Mouse (Mus musculus): ENCODE measurements around the gene Mpv17.

Gene Mpv17

DNA sequence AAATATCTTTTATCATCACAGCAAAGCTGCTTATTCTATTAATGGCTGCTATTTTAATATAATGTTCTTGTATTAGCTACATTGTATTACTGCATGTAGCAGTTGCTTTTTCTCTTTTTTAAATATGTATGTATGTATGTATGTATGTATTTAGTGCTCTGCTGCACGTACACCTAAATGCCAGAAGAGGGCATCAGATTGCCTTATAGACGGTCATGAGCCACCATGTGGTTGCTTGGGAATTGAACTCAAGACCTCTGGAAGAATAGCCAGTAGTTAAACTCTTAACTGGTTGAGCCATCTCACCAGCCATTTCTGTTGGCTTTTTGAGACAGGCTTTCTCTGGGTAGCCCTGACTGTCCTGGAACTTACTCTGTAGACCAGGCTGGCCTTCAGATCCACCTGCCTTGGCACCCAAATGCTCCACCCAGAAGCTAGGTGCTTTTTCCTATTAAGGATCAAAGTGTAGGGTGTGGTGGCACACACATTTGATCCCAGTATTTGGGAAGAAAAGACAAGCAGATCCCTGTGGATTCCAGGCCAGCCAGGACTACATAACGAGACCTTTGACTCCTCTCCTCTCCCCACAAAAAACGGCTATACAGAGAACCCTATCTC, 34.3 kb upstream of the Mpv17 start:
- intact Hi-C loops (cut with DNase I), result loop anchor here (10.0 kb wide), 1 partner anchor 136 kb away; no protein-coding TSS in a partner anchor

DNA sequence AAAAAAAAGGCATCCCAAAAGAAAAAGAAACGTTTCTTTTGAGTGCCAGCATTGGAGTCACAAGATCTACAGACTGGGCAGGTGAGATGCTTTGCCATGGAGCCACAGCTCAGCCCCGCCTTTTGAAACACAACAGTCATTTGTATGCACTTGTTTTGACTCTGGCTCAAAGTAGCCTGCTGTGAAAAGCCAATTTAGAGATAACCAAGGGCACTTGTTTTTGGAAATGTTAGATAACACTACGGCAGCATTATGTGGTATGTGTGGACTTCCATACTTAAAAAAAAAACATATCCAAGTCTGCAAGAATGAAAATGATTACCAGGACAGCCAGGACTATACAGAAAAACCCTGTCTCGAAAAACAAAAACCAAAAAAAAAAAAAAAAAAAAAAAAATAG, 29.6 kb upstream of the Mpv17 start:
- intact Hi-C loops (cut with DNase I), result loop anchor here (10.0 kb wide), 1 partner anchor 141 kb away; no protein-coding TSS in a partner anchor

DNA sequence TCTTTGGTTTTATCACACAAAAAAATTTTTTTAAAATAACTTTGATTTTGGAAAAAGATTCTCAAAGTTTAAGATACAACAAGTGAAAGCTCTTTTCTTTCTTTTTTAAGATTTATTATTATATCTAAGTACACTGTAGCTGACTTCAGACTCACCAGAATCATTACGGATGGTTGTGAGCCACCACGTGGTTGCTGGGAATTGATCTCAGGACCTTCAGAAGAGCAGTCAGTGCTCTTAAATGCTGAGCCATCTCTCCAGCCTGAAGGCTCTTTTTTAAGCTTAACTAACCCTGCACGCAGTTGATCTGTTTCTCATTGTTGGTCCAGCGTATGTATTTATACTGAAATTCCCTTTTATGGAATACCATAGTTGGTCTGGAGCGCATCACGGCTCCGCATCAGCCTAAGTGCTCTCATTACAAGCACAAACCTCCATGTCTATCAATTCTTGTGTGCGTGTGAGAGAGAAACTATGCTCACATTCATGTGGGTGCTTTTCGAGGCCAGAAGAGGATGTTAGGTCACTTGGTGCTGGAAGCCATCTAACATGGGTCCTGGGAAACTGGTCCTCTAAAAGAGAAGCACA, 27.2 kb upstream of the Mpv17 start:
- intact Hi-C loops (cut with DNase I), result loop anchor here (10.0 kb wide), 1 partner anchor 144 kb away; no protein-coding TSS in a partner anchor

DNA sequence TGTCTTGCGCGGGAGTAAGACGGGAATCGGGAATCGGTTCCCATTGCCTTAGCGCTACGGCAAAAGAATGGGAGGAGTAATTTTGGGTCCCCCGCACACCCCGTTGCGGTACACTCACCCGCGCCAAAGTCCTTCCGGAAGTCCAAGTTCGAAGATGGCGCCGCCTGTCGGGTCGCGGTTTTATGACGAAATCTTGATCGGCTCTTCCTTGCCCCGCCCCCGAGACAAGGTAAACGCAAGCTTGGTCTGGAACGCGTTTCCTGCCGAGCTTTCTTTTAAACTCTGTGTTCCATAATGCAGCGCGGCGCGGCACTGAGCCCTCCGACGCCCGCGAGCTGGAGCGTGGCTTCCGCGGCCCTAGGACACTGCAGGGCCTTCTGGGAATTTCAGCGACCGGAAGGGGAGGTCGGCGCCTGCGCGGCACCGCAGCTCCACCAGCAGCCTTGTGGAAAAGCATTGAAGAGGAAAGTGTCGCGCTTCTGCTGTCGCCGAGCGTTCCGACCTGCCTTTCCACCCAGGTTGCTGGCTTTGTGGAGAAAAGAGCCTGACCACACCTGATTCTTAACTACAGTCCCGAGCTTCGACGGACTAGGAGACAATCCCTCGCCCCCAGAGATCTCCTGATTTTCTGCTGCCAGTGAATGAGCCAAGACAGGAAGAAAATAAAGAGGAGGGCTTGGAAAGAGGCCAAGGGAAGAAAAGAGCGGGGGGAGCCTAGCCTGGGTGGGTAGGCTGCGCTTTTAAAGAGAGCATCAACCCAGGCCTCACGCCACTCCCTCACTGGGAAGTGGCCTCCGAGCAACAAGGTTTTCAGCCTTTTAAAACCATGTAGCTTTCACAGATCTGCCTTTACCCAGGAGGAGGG, 25.9 kb upstream of the Mpv17 start, which contains the start of the genes Gm29609 and Gtf3c2:
Gene Gm29609, minus strand, starts transcription at position 146 of the 865 bp plus-strand sequence.
Gene Gtf3c2, minus strand, starts transcription at position 379 of the 865 bp plus-strand sequence.
- intact Hi-C loops (cut with DNase I), result loop anchor here (10.0 kb wide), 1 partner anchor 145 kb away; no protein-coding TSS in a partner anchor

GRCm38 (mm10) chr5:31179301-31179765, 25.3 kb upstream of the Mpv17 start:
- intact Hi-C loops (cut with DNase I), result no loop called here

- intact Hi-C loops (cut with DNase I), result no loop called here
Observed at GRCm38 (mm10) chr5:31168630-31169029, 14.6 kb upstream of the Mpv17 start.

- intact Hi-C loops (cut with DNase I), result no loop called here
Observed at GRCm38 (mm10) chr5:31164878-31165277, 10.8 kb upstream of the Mpv17 start.

DNA sequence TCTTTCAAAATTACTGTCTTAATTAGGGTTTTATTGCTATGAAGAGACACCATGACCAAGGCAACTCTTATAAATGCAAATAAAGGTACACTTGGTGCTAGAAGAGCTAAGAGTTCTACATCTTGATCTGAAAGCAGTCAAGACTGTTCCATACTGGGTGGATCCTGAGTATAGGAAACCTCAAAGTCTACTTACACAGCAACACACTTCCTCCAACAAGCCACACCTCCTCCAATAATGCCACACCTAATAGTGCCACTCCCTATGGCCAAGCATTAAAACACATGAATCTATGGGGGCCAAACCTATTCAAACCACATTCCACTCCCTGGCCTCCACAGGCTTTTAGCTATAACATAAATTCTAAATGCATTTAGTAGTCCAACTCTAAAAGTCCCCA, 8.4 kb upstream of the Mpv17 start:
- intact Hi-C loops (cut with DNase I), result no loop called here

DNA sequence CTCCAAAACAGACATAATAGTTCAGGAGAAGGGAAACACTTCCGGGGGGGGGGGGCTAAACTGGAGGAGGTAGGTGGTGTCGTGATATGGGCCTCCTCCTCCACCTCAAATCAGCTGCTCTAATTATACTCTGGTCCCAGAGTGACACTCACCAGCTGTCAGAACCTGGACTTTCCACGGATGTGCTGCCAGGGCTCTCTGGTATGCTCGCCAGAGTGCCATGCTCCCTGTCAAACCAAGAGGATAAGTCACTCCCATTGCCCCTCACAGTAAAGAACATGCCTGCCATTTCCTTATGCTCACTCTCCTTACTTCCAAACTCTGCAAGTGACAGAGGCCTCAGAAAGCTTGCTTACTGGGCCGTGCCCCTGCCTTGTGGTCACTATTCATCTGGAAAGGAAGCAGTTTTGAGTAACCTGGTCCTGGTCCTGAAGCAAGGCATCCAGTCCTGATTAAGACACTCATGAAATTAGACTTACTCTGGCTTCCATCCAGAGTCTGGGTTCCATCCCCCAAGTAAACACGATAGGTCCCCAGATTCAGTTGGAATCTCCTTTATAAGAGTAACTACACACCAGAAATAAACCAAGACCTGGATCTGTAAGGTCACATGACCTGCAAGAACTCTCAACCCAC, 417 bp downstream of the Mpv17 start:
- intact Hi-C loops (cut with DNase I), result no loop called here

GRCm38 (mm10) chr5:31151746-31152145, 2.3 kb downstream of the Mpv17 start:
- intact Hi-C loops (cut with DNase I), result no loop called here

GRCm38 (mm10) chr5:31149781-31150180, 4.3 kb downstream of the Mpv17 start:
- intact Hi-C loops (cut with DNase I), result no loop called here

- intact Hi-C loops (cut with DNase I), result no loop called here
Observed at GRCm38 (mm10) chr5:31138968-31139425, 15.1 kb downstream of the Mpv17 start.

GRCm38 (mm10) chr5:31138241-31138967, 15.6 kb downstream of the Mpv17 start, which contains the start of gene Ucn:
Gene Ucn (minus strand): TSS chr5:31138829.
- intact Hi-C loops (cut with DNase I), result no loop called here

DNA sequence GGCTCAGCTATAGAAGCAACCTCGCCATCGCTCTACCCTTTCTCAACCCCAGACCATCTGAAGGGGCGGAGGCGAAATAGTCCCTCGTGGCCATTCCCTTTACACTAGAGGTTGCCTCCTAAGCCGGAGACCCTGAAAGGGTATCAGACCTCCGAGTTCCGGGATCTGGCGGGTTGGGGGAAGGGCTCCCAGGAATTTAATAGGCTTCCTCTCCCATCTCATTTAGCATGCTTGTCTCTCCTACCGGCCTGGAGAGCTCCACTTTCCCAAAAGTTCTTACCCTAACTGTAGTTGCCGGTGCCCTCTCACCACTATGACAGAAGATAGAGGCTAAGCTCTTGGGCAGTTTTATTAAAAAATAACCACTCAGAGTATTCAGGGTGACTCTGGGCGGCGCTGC, 16.4 kb downstream of the Mpv17 start:
- intact Hi-C loops (cut with DNase I), result no loop called here

GRCm38 (mm10) chr5:31136730-31137424, 17.2 kb downstream of the Mpv17 start:
- intact Hi-C loops (cut with DNase I), result no loop called here

DNA sequence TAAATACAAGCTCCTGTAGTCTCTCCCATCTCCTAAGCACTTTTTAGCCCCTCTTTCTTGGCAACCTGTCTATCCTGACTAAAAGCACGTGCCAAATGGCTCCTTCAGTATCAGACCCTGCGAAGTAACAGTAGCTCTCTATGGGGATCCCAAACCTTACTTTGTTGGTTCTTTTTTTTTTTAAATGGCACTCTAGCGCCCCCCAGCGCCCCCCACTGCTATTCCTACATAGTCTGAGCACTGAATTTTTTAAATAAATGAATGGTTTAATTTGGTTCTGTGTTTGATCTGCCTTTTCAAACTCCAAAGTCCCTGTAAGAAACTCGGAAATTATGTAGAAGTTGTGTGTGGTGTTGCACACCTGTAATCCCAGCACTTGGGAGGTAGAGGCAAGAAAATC, 28.0 kb downstream of the Mpv17 start:
- intact Hi-C loops (cut with DNase I), result no loop called here

DNA sequence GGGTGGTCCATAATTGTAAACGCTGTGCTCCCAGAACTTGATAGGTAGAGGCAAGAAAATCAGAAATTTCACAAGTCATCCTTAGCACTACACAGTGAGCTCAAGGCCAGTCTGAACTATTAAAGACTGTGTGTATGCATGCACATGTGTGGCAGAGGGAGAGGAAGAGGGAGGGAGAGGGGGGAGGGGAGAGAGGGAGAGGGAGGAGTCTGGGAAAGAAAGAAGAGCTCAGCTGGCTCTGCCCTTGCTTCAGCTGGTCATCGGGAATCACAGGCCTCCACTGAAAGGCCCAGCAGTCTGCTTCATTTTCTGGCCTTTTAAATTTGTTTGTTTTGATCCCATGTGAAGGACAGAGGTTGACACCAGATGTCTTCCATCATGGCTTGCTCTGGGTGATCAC, 30.6 kb downstream of the Mpv17 start:
- intact Hi-C loops (cut with DNase I), result no loop called here

DNA sequence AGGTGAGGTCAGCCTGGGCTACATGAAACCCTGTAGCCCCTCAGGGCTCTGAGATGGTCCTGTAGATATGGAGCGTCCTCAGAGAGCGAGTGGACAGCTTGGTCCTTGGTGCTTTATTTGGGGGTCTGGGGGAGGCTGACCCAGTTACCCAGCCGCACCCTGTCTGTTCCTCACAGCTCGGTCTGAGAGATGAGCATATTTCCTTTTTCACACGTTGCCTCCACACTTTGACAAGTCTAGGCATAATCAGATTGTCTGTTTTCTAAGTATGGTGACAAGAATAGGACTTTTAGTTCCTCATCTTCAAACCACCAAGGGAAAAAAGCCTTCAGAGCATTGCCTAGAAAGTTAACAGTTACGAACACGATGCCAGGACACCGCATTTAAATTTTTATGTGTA, 32.9 kb downstream of the Mpv17 start:
- intact Hi-C loops (cut with DNase I), result no loop called here

DNA sequence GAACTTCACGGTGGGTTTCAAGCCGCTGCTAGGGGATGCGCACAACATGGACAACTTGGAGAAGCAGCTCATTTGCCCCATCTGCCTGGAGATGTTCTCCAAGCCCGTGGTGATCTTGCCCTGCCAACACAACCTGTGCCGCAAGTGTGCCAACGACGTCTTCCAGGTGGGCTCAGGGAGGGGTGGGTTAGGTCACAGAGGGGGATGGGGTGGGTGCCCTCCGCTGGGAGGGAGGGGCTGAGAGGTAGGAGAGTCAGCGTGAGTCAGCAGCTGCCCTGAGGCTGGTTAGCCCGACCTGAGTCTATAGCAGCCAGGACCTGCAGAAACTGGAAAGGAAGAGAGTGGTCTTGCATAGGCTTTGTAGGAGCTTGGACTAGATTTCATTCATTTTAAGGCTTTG, 37.1 kb downstream of the Mpv17 start:
- intact Hi-C loops (cut with DNase I), result no loop called here

DNA sequence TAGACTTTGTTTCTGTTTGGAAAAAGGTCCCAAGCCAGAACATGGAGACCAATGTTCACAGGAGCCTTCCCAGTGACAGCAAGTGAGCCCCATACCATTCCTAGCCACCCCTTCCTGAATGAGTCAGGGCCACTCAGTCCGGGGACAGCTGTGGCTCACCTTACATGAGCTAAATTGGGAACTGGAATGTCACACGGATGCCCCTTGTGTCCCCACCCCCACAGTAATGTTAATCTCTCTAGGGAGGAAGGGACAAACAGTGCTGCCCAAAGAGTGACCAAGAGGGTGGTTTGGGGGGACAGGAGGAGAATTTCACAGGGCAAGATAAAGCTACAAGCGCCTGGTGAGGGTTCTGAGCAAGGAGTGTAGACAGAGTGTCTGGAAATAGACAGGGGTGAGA, 37.7 kb downstream of the Mpv17 start, which contains the start of gene Trim54:
Gene Trim54, plus strand, starts transcription at position 359 of the 400 bp plus-strand sequence.
- intact Hi-C loops (cut with DNase I), result no loop called here
